8 mouse cellular contexts compared by ENCODE assay signal in the genomic region with DNA sequence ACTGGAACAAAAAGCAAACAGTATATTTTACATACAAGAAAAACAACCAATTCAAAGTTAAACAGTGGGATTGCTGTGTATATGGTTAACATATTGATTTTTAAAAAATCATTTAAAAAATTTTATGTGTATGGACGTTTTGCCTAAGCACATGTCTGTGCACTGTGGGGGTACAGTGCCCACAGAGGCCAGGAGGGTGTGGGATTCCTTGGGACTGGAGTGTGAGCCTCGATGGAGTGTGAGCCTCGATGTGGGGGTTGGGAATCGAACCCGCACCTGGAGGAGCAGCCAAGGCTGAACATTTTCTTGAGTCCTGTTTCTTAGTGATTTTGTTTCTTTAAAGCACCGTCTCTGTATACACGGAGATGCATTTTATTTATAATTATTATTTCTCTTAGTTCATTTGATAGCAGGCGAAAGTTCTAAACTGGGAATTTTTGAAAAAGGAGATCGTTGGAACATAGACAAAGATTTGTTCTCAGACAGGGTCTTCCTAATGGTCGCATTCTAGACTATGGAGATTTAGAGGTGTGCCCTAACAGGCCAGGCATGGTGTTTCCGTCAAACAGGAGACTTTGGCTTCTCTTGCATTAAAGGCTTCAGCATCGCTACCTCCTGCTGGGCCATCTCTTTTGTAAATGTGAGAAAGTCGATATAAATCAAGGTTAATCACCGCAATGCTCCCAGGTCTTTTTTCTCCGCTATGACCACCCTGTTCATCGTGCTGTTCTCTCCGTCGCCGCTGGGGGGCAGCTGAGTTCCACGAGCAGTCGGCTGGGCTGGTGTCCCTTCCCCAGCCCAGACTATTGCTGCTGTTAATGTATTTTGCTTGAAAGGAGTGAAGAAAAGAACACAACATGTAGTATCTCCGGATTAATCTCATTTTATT. TPM values are rescaled to one million over a fixed set of nuclear protein-coding genes. Genes with fewer than 3 reads are reported as not detected.
A peak's percentile ranks its signal among the peaks of the same experiment; 100 is the strongest.
DNase-seq lines count a peak whose midpoint lies in the region; ATAC-seq lines count a peak whose summit lies in the region.

No protein-coding gene starts in this region.

- H3K4me2 ChIP-seq in intestine, embryonic 14.5 days (ENCODE audit: low read length): no peak overlapping the region
- H3K4me2 ChIP-seq in intestine, embryonic 15.5 days (replicated peaks): no peak overlapping the region

- no peaks in the 10 kb centered on the region for H3K36me3 ChIP-seq in intestine, embryonic 14.5 days (ENCODE audit: control insufficient read depth, insufficient read depth, low read length)
- H3K36me3 ChIP-seq in intestine, embryonic 15.5 days: no peaks in the 10 kb centered on the region
- no peaks in the 10 kb centered on the region for H3K36me3 ChIP-seq in limb, embryonic 10.5 days

- 24% methylated on average over 22 of the region's 22 CpGs for WGBS in intestine, embryonic 14.5 days
- 25% methylated on average over 22 of the region's 22 CpGs for WGBS in intestine, embryonic 15.5 days
- 26% methylated on average over 22 of the region's 22 CpGs for WGBS in limb, embryonic 10.5 days

- 0 out of 2 replicates have a peak, but pooled peaks have one; percentile 47 for ATAC-seq in intestine, embryonic 14.5 days (replicated peaks; ENCODE audit: low FRiP score, low TSS enrichment, low read depth)
- no peak; the same call in 1 of the 2 replicates for ATAC-seq in intestine, embryonic 15.5 days

- H3K4me3 ChIP-seq in intestine, embryonic 14.5 days (ENCODE audit: low read depth, low read length): no peak overlapping the region
- no peak overlapping the region for H3K4me3 ChIP-seq in intestine, embryonic 15.5 days (replicated peaks)
- H3K4me3 ChIP-seq in limb, embryonic 10.5 days: no peak overlapping the region

- no peaks in the 10 kb centered on the region for H3K9me3 ChIP-seq in intestine, embryonic 14.5 days (ENCODE audit: control insufficient read depth, low read length)
- no peaks in the 10 kb centered on the region for H3K9me3 ChIP-seq in intestine, embryonic 15.5 days
- no peaks in the 10 kb centered on the region for H3K9me3 ChIP-seq in limb, embryonic 10.5 days (replicated peaks)

- H3K27me3 ChIP-seq in intestine, embryonic 14.5 days (replicated peaks; ENCODE audit: control insufficient read depth, insufficient read depth, low read length): no peaks in the 10 kb centered on the region
- no peaks in the 10 kb centered on the region for H3K27me3 ChIP-seq in intestine, embryonic 15.5 days (replicated peaks)
- H3K27me3 ChIP-seq in limb, embryonic 10.5 days (ENCODE audit: low read depth, poor library complexity, severe bottlenecking): no peaks in the 10 kb centered on the region

- H3K9ac ChIP-seq in intestine, embryonic 14.5 days (ENCODE audit: low read length): no peak overlapping the region
- no peak overlapping the region for H3K9ac ChIP-seq in intestine, embryonic 15.5 days

- DNase-seq in intestine, embryonic 14.5 days (ENCODE audit: low spot score): peak; percentile 95
- peak; percentile 54 for DNase-seq in embryo, embryonic 11.5 days (ENCODE audit: low read depth, low spot score)
- DNase-seq in heart, adult 11 months: peak; percentile 92
- peak; percentile 78 for DNase-seq in kidney, adult 18-20 months
- peak; percentile 87 for DNase-seq in limb, embryonic 10.5 days (ENCODE audit: low spot score)
- DNase-seq in natural killer cell, adult 2 months (ENCODE audit: low spot score in 2 of 2): peak; percentile 51 to 65
- peak; percentile 47 to 87 for DNase-seq in spleen, postnatal 4 days (ENCODE audit: low spot score in 2 of 2)

- H3K4me1 ChIP-seq in intestine, embryonic 14.5 days (replicated peaks; ENCODE audit: control insufficient read depth, insufficient read depth, low read length): no peaks in the 10 kb centered on the region
- H3K4me1 ChIP-seq in intestine, embryonic 15.5 days (replicated peaks): no peaks in the 10 kb centered on the region
- H3K4me1 ChIP-seq in limb, embryonic 10.5 days: no peaks in the 10 kb centered on the region

- H3K27ac ChIP-seq in intestine, embryonic 14.5 days (ENCODE audit: low read depth): no peak overlapping the region
- no peak overlapping the region for H3K27ac ChIP-seq in intestine, embryonic 15.5 days
- H3K27ac ChIP-seq in limb, embryonic 10.5 days: no peak overlapping the region

RNA-seq across cellular contexts. Expression of gene Dnah5, which starts 15.8 kb away (rescaled TPM):
- polyA plus RNA-seq in intestine, embryonic 14.5 days (2014; fragmentation: Nextera tagmentation; extraction: Ambion mirVana): 0.03 and 0.07 TPM in 2 replicates
- 0.01 TPM in 2 replicates for polyA plus RNA-seq in intestine, embryonic 15.5 days (2015; fragmentation: Nextera tagmentation; extraction: Ambion mirVana)
- not detected in 2 replicates for polyA plus RNA-seq in limb, embryonic 10.5 days (2016; fragmentation: Nextera tagmentation; extraction: Ambion mirVana)
